Mouse (Mus musculus): ENCODE data around the gene Gp2.

Gene Gp2

DNA sequence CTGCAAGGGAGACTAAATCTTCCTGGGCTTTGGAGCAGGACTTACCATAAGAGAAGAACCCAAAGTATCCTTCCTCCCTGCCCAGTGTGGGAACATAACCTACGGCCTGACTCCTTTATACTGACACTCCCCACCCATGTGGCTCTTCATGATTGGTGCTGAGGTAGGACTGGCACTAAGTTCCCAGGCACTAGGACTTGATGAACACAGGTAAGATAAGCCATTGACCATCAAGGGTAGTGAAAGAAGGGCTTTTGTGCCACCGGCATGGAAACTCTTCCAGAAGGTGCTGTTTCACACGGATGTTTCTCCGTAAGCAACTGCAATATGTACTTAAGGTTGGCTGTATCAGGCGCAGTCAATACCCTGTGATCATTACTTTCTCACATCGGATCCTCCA, at the start of gene Gp2:
Gene Gp2 (minus strand): TSS at position 101 of the 400 bp plus-strand sequence.
- no peak for DNase-seq (ENCODE audit: inconsistent age in 2 of 2, low spot score in 1 of 2)

DNA sequence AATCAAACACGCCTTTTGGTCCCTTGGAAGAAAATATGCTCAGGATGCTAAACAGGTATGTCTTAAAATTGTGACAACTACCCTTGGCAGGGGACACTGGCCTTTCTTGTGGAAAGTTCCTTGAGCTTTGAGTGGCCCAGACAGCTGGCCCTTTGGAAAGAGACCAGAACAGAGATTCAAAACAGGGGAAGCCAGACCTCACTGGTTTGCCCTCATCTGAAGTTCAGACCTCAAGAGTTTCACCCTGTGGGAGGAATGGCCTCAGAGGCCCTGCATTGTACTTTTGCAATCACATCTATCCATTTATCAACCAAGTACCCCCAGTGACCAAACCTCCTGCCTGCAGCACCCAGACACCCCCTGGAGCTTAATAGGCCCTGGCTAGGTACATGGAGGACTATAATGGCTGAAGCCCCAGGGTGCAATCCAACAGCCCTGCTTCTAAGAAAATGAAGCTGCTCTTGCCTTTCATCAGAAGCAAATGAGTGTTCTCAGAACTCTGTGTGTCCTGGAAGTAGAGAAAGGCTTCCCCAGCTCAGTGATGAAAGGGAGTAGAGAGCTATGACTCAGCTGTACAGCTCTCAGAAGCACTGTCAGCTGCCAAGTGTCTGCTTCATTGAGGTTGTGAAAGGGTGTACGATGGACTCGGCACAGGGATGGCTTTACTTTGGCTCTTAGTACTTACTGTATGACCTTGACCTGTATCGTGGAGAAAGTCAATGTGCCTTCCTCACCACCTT, 31.1 kb upstream of the Gp2 start:
- DNase-seq (ENCODE audit: inconsistent age in 2 of 2, low spot score in 1 of 2): peak; percentile 15 to 75

DNA sequence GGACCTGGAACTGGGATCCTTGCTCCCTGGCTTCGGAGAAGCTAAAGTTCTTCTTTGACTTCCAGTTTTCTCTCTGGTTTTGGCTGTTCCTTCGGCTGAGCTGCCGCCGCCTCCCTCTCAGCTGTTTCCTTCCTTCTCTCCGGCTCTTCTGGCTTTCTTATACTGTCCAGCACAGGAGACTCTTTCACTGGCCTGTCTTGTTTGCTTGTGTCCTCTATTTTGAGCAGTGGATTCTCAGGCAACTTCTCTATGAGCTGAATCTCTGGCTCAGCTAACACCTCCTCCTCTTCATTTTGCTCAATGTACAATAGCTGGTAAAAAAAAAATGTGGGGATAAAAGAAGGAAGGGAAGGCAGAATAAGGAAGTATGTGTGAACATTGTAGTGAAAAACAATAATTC, 27.6 kb upstream of the Gp2 start:
- no peak for DNase-seq (ENCODE audit: inconsistent age in 2 of 2, low spot score in 1 of 2)

DNA sequence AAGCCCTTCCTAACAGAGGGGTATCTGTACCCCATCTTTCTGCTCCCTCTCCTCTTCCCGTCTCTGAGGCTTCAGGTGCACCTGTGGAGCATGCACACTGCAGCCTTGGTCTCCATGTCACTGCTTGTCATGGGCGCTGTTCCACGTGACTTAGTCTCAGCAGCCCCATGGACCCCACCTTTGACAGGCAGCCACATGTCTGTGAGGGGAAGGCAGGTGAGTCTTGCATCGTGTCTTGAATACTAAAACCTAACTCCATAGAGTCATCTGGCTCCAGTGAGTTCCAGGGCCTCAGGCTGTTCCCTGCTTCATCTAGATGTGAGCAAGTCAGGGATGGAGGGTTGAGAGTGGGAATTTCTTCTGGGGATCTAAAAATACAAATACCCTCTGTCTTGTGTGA, 25.1 kb upstream of the Gp2 start:
- DNase-seq (ENCODE audit: inconsistent age in 2 of 2, low spot score in 1 of 2): no peak

DNA sequence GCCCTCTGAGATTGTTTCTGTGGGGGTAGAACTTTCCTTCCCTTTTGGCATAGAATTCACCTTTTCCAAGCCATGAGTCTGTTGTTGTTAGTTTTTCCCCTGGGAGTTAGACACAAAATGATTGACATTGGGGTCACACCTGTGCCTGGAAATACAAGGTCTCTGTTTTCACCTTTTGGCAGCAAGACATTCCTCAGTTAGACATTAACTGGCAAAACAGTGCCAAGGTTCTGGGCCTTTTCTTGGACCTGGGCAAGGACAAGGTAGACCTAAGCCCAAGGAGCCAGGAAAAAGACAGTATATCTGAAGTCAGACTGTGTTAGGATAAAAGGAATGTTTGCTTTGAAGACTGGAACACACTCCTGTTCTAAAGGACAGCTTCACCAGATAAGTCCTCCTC, 20.2 kb upstream of the Gp2 start, which contains the start of gene Umod:
Gene Umod (minus strand): TSS at position 27 of the 400 bp plus-strand sequence.
- DNase-seq (ENCODE audit: inconsistent age in 2 of 2, low spot score in 1 of 2): no peak

DNA sequence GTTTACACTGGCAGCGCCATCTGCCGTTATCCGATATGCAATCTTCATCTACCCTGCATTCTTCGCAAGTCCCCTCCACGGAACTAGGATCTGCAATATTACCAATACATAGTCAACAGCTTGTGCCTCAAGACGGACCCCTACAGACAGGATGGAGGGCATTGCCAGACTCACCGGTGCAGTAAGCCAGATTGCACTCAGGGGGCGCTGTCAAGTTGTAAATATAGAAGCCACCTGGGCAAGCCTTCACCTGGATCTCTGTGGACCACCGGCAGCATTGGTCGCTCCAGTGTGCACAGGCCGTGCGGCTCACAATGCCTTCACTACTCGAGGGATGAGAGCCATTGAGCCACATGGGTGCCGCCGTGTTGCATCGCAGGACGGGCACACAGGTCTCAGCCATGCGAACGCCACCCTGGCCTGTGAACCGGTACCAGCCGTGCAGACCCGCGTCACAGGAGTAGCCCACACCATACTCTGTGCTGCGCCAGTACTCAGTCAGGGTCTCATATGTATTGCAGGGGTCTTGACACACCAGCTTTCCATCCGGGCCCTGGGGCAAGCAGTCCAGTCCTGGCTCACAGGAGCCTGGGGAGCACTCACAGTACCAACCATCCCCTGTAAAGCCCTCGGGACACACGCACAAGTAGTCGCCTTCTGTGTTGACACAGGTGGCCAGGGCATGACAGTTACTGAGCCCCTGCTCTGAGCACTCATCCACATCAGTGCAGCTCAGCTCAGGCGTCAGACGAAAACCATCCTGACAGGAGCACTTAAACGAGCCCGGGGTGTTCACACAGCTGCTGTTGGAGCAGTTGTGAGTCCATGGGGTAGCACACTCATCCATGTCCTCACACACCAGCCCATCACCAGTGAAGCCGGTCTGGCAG, 17.7 kb upstream of the Gp2 start:
- no peak for DNase-seq (ENCODE audit: inconsistent age in 2 of 2, low spot score in 1 of 2)

DNA sequence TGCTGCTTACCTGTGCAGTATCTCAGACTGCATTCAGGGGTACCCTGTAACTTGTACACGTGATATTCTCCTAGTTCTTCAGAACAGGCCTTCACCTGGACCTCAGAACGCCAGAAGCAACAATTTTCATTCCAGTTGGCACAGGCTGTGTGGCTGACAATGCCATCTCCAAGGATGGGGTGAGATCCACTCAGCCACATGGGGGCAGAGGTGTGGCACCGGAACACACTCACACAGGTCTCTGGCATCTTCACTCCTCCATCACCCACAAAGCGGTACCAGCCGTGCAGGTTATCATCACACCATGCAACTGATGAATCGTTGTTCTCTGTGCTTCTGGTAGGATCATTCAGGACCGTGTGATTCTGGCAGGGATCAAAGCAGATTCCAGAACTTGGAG, 4.9 kb downstream of the Gp2 start:
- no peak for DNase-seq (ENCODE audit: inconsistent age in 2 of 2, low spot score in 1 of 2)

DNA sequence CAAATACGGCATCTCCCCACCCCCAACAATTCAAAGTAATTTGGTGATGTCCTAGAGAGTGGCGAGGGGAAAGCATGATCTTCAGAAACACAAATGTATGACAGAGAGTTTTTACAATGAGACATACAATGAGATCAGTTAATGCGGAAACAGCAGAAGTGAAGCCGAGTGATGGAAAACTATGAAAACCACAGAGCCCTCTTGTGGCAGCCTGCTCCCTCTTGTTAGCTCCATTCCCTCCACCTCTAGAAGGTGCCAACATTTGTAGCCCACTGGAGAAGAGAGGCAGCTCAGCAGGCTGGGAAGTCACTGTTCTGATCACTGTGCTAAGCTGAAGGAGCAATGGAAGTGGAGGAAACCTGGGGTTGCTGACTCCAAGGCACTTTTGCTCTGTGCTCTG, 15.2 kb downstream of the Gp2 start:
- no peak for DNase-seq (ENCODE audit: inconsistent age in 2 of 2, low spot score in 1 of 2)

DNA sequence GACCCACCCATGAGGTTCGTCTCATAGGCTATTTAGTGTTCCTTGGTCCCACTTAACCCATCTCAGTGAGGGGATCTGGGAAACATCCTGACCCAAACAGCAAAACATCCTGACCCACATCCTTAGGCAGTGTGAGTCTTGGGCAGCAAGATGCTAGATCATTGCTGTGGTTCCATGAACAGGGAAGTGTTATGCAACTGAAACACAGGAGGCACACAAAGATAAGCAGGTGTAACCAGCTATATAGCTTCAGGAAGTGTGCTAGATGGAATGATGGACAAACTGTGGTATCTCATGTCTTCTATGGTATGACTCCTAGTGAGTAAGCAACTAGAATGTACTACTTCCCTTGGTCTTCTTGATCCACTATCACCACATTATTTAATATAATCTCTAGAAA, 17.1 kb downstream of the Gp2 start:
- DNase-seq (ENCODE audit: inconsistent age in 2 of 2, low spot score in 1 of 2): no peak

DNA sequence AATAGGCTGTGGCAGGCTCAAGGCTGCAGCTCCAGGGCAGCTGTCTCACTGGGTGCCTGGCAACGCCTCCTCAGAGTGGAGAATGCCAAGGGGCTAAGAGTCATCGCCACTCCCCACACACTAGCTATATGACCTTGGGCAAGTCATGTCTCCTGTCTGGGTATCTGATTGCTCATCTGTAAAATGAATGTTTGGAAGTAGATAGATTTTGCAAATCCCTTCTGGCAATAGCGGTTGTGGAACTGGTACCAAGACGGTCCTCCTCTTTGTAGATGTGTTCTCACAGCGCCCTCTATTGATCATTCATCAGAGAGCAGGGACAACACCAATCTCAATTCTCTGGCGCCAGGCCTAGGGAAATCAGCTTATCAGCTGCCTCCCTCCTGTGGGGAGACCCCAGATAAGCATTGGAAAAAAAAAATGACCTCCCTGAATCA, 31.9 kb downstream of the Gp2 start:
- DNase-seq (ENCODE audit: inconsistent age in 2 of 2, low spot score in 1 of 2): peak; percentile 77 to 90

DNA sequence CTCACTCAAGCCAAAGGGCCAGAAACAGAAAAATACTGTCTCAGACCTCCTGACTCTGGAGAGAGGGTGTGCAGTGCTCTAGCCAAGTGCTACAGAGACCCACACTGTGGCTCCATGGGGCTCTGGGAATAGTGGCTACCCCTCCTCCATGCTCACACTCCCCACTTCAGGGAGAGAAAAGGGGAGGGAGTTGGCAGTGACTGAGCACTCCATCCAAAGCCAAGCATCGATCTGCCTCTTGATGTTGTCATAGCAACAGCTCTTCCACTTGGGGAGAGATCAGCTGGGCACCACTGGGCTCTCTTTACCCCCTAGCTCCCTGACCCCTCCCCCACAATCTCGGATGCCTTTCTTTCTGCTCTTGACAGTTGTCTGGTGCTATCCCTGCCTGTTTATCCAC, 38.4 kb downstream of the Gp2 start:
- DNase-seq (ENCODE audit: inconsistent age in 2 of 2, low spot score in 1 of 2): no peak

DNA sequence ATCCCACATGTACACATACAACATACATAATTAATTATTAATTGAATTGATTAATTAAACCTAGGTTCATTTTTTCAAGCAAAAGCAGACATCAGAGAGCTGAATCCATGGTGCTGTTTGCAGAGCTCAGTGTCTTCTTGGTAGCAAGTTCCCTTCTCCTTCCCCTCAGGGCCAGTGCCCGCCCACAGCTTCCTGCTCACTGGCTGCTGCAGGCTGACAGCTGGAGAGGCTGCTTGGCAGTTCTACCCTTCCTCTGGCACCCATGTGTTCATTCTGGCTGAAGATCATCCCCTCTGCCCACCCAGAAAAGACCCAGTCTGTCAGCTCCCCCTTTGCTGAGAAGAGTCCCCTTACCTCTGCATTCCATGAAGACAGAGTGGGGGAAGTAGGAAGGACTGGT, 40.6 kb downstream of the Gp2 start:
- no peak for DNase-seq (ENCODE audit: inconsistent age in 2 of 2, low spot score in 1 of 2)

DNA sequence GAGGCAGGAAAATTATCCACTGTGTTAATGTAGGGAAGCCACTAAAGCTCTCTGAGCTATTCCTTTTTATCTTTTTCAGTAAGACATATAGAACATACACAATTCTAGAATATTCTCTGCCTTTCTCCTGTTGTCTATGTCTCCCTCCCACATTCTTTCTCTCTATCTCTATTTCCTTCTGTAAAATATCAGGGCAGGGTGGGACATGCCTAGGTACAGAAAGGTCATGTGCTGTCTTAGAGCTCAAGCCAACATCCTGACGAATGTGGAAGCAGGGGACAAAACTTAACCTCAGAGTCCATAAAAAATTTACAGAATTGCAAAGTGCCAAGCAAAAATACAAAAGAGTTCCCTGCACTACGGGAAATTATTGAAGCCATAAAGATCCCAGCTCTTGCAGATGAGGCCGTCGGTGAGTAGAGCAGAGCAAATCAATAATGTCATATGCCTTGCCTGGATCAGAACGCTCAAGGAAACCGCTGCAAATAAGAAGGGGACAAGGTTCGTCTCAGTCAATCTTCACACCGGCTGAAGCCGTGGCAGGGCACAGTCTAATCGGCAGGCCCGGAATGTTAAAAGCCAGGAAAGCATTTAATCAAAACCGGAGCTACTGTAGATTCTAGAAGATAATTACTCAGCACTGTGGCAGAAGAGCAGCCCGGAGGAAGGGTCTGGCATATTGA, 64.9 kb downstream of the Gp2 start:
- DNase-seq (ENCODE audit: inconsistent age in 2 of 2, low spot score in 1 of 2): no peak
